10 mouse cellular contexts compared by ENCODE assay signal in genomic region chr13:92675897-92676584, GRCm38 (mm10).
DNase-seq lines count a peak whose midpoint lies in the region; ATAC-seq and TF ChIP-seq lines count a peak whose summit lies in the region.
"Had no signal": no experiment of that assay in that cellular context is flagged by ENCODE, and none has a peak within 500 bp of the region (broad histone marks: within the 10 kb centered on the region; RNA-seq: fewer than 3 reads in every experiment).

No protein-coding gene starts in this region.

- no peak overlapping the region for H3K4me2 ChIP-seq in kidney, embryonic 15.5 days
- H3K4me2 ChIP-seq in intestine, postnatal 0 days (replicated peaks; ENCODE audit: low read depth) = no peak overlapping the region

- no peak overlapping the region for H3K4me3 ChIP-seq in kidney, embryonic 15.5 days (replicated peaks)
- H3K4me3 ChIP-seq in intestine, postnatal 0 days (ENCODE audit: low read depth, low read length) = no peak overlapping the region
- H3K4me3 ChIP-seq: megakaryocyte, embryonic 14.5 days had no signal

- H3K27ac ChIP-seq in kidney, embryonic 15.5 days = peak overlapping the region; percentile 33; the same call in 1 of the 2 replicates
- H3K27ac ChIP-seq in intestine, postnatal 0 days (ENCODE audit: low read depth, low read length) = no peak overlapping the region

- no peak for DNase-seq in kidney, adult 8-10 months
- peak; percentile 82 for DNase-seq in adrenal gland, adult 2 months
- DNase-seq in gastrocnemius, postnatal 14 days = peak; percentile 60
- DNase-seq in kidney, postnatal 25 days = peak; percentile 11 to 43
- no peak for DNase-seq in spleen, adult 18-20 months

- H3K27me3 ChIP-seq in kidney, embryonic 15.5 days = no peaks in the 10 kb centered on the region
- no peaks in the 10 kb centered on the region for H3K27me3 ChIP-seq in intestine, postnatal 0 days (replicated peaks; ENCODE audit: control insufficient read depth, insufficient read depth, low read length)
- H3K27me3 ChIP-seq: megakaryocyte, embryonic 14.5 days had no signal

- no peak overlapping the region for H3K9ac ChIP-seq in kidney, embryonic 15.5 days
- H3K9ac ChIP-seq in intestine, postnatal 0 days (ENCODE audit: low read depth, low read length) = no peak overlapping the region

- intact Hi-C loops in gastrocnemius, postnatal 14 days (cut with DNase I; ENCODE audit: low total_unique reads) = no loop called here

- no peaks in the 10 kb centered on the region for H3K9me3 ChIP-seq in kidney, embryonic 15.5 days (replicated peaks)
- H3K9me3 ChIP-seq in intestine, postnatal 0 days (ENCODE audit: control insufficient read depth) = no peaks in the 10 kb centered on the region
- H3K9me3 ChIP-seq: G1E; megakaryocyte, embryonic 14.5 days had no signal

- H3K36me3 ChIP-seq in kidney, embryonic 15.5 days = no peaks in the 10 kb centered on the region
- no peaks in the 10 kb centered on the region for H3K36me3 ChIP-seq in intestine, postnatal 0 days (ENCODE audit: control insufficient read depth, insufficient read depth)

- WGBS in kidney, embryonic 15.5 days = 41% methylated on average over 11 of the region's 11 CpGs
- WGBS in intestine, postnatal 0 days = 75% methylated on average over 11 of the region's 11 CpGs

- peak; percentile 69 for ATAC-seq in kidney, embryonic 15.5 days (replicated peaks; ENCODE audit: low FRiP score)
- no peak for ATAC-seq in intestine, postnatal 0 days
- ATAC-seq in megakaryocyte, adult 5-6 weeks (ENCODE audit: poor library complexity, severe bottlenecking) = no peak

- peaks cover 35% of the 10 kb centered on the region for H3K4me1 ChIP-seq in kidney, embryonic 15.5 days
- H3K4me1 ChIP-seq in intestine, postnatal 0 days (replicated peaks; ENCODE audit: control insufficient read depth, insufficient read depth, low read length) = no peaks in the 10 kb centered on the region; the same call in 1 of the 2 replicates

- no peak for TF ChIP-seq CTCF in intestine, postnatal 0 days (IDR thresholded peaks at IDR 0.05; ENCODE audit: low read depth)

Comparison
In these comparisons a context has a peak if more than half of its experiments do, and no peak if none do; other contexts are left out.
1. DNase-seq: peak in adrenal gland, adult 2 months (single experiment), gastrocnemius, postnatal 14 days (single experiment) and kidney, postnatal 25 days (2 of 2); none in kidney, adult 8-10 months (0 of 2) and spleen, adult 18-20 months (0 of 2).